Mouse (Mus musculus): ENCODE data around the gene Camk2d.

DNA sequence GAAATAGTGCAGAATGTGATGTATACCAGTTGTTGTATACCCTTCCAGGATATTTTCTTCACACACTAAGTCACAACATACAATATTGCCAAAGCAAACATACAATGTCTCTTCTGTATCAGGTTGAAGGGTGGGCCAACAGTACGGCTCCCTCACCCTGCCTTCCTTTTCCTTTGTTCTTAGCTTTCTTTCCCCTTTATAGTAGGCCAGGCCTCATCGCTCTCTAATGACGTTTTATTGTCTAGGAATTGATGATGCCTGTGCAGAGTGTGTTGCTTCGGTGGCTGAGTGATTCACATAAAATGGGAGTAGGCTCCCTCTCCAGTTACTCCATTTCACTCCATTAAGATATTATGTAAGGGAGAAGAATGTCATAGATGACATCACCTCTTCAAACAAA, 290.5 kb downstream of the Camk2d start:
- TF ChIP-seq MAFK (IDR thresholded peaks at IDR 0.05; ENCODE audit: insufficient read depth, low read depth, low read length) (no peak), ZNF384 (IDR thresholded peaks at IDR 0.05; ENCODE audit: low read depth, low read length) (no peak)
